Mouse (Mus musculus) lung, adult 2 months (tissue): ENCODE data around the gene Epha8.

Source experiments
- CTCF ChIP-seq: fragments of 200-500 bp; IDR thresholded peaks from 2 replicates; pipeline ENCODE4 v1.5.1; 2011; ENCODE audit warnings: mild to moderate bottlenecking, low read length, control low read depth; ENCODE audit not compliant: insufficient read depth
- POLR2A ChIP-seq: fragments of 200-500 bp; IDR thresholded peaks from 2 replicates; pipeline ENCODE4 v1.6.1; 2011; ENCODE audit warnings: low read depth, mild to moderate bottlenecking, control low read depth, low read length, borderline replicate concordance; ENCODE audit errors: extremely low read depth

- TF ChIP-seq CTCF = no peak
- no peak for TF ChIP-seq POLR2A
Observed at GRCm38 (mm10) chr4:136918834-136919233, 37.8 kb downstream of the Epha8 start.
